Mouse (Mus musculus): ENCODE data around the gene Elmo1.

The Elmo1 gene

DNA sequence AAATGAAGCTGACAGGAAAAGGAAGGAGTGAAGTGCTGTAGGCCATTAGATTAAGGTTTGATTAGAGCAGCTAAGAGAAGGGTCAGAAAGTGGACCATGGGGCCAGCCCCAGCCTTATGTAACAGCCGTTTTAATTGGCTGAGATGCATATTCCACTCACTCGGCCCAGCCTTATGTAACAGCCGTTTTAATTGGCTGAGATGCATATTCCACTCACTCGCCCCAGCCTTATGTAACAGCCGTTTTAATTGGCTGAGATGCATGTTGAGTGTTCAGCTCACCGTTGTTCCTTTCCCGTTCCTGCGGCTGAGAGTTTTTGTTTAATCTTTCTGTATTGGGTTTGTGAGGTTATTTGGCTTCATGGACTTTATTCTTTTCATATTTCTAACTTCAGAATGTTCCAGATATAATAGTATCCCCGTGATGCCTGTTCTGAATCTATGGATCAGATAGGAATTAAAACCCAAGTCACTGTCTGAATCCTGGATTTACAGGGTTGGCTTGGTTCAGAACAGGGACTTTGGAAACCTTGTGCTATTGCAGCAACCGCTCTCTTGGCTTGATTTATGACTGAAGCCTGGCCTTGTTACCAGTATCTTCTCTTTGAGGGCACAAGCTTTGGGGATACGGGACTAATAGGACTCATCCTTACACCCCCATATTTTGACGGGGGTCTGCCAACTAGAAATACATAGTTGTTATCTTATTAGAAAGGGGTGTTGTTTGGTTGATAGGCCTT, 114.8 kb downstream of the Elmo1 start:
- no peak for DNase-seq (ENCODE audit: low read depth, low spot score)

DNA sequence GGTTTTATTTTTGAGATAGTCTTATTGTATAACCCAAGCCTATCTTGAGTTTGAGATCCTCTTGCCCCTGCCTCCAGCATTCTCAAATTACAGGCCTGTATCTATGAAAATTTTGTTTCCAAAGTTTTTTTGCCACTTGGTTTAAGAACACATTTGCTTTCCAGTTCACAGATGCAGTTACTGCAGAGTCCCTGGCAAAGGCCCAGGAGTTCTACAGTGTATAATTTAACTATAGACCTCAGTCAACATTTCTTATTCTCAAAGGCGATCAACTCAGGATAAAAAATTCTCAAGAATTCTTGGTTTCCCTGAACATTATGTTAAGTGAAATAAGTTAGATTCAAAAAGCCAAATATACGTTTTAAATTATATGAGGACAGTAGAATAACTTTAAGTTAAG, 115.3 kb downstream of the Elmo1 start:
- no peak for DNase-seq (ENCODE audit: low read depth, low spot score)

DNA sequence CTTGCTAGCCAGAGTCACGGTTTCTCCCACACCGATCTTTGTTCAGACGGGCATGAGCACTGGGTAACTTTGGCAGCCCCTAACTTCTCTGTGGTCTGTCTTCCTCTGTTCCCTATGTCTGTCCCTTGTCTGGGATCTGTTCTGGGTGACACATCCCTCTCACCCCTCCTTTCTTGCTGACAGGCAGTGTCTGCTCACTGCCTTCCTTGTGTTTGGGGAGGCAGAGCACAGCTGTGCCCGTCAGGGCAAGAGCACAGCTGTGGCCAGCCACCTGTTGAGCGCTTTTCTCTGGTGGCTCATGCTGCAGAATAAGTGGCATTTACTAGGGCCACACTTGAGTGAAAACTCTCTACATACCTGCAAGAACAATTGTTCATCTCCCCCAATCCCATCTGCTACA, 116.7 kb downstream of the Elmo1 start:
- no peak for DNase-seq (ENCODE audit: low read depth, low spot score)

DNA sequence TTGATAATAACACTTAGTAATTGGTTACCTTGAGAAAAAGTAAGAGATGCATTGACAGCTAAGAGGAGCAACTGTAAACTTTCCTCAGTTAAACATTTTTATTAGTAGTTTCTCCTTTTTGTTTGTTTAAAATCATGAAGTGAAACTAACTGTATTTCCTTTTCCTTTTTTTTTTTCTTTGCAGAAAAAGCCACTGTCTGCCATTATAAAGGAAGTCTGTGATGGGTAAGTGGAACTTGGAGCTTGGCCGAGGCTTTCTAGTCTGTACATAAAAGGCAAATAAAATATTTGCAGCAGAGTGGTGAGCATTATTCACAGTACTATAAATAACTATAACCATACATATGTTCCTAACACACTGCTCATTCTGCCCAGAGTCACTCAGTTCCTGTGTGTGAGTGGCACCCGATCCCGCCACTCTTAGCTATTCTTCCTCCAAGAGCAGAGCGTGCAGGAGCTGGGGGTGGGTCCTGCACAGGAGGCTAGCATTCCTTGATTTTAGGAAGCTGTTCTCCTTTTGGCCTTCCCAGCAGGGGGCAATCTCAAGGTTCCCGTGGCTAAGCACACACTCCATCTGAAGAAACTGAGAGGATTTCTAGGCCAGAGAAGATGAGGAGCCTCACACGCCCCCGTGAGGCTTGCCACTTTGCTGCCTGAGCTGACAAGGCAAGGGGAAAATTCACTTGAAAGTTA, 117.7 kb downstream of the Elmo1 start:
- DNase-seq (ENCODE audit: low read depth, low spot score): peak; percentile 10

DNA sequence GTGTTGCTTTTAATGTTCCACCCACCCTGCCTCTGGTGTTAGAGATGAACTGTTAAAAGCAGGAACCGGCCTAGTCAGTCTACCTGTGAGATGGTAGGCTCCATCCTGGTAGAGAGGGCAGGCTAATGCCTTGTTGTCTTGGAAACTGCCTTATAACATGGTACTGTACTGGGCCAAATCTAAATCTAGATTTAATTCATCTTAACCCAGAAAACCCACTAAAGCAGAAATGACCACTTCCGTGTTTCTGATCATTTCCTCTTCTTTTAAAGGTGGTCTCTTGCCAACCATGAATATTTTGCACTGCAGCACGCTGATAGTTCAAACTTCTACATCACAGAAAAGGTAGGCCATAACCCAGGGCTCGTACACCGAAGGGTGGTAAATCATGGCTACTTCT, 118.5 kb downstream of the Elmo1 start:
- no peak for DNase-seq (ENCODE audit: low read depth, low spot score)

DNA sequence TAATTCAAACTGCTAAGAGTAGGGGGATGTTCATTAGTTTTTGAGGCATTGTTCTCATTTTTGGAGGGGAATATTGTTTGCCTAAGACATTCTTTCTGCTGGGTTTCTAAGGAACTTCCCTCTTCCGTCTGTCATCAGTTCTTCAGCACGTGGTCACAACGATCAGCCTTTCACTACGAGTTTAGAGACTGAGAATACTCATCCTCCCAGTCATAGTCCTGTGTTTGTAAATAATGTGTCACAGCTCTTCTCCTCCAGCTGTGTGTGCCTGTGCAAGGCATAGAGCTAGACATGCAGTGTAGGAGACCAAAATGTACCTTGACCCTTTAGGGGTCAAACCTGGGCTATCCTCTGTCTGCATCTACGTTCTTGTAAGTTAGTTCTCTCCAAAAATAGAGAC, 121.4 kb downstream of the Elmo1 start:
- DNase-seq (ENCODE audit: low read depth, low spot score): no peak

DNA sequence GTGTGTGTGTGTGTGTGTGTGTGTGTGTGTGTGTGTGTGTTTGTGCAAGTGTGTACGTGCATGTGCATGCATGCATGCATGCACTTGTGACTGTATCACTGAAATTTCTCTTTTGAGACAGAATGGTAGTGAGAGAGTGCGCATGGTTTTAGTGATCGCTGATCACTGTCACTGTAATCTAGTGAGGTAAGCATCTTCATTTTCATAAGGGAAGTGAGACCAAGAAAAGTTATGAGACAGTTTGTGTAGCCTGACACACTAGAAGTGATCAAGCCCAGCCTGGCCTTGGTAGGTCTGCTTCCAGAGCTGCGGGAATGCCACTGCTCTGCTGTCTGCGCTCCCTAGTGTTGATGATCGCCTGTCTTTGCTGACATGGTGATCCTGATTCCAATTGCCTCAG, 122.3 kb downstream of the Elmo1 start:
- DNase-seq (ENCODE audit: low read depth, low spot score): no peak

DNA sequence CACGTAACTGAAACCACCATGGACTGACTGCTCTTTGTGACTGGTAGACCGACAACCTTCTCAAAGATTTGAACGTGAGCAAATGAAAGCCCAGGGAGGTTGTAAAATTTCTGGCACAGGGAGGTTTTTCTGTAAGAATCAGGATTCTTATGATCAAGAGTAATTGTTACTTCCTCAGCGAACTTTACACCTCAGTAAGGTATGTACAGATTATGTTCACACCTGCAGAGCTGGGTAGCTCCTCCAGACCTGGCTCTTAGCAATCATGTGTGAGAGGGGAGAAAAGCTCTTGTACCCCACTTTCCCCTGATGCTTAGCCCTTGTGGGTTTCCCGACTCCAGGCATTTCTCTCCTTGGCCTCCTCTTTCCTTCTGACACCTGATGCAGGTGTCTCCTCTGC, 123.5 kb downstream of the Elmo1 start:
- no peak for DNase-seq (ENCODE audit: low read depth, low spot score)

DNA sequence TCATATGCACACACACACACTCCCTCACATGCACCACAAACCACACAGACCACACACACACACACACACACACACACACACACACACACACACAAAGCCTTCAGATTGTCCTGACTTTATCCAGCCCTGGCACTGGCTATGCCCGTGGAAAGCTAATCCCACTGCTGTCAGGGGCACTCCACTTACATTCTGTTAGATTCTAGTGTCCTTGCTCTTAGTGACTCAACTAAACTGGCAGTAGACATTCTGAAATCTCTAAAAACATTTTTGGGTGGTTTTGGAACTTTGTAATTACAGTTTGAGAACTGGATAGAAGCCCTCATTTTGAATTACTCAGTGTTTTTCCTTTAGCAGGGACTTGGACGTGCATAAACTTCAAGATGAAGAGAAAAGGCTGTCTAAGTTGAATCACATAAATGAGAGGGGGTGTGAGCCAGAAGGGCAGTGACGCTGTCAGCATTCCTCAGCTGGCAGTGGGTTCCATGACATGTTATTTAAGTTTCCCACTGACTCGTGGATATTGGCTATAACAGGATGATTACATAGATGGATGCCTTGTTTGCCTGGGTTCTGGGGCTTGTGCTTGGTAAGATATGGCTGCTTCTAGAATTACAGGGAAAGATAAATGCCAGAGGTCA, 127.2 kb downstream of the Elmo1 start:
- no peak for DNase-seq (ENCODE audit: low read depth, low spot score)

DNA sequence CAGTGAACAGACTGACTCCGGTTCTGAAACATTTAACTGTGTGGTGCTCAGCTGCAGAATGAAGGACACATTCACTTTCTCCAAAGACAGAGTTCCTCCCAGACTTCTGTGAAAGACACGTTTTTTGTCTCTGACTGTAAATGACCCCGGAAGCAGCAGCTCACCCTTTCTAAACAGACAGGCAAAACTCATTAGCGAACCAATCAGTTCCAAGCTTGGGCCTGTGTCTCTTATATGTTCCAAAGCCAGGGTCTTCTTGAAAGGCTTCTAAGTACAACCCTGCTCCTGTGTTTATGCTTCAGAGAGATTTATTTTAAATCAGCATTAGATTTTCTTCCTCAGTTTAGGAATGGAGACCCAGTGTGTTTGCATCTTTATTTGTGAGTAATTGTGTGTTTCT, 127.7 kb downstream of the Elmo1 start:
- DNase-seq (ENCODE audit: low read depth, low spot score): no peak

DNA sequence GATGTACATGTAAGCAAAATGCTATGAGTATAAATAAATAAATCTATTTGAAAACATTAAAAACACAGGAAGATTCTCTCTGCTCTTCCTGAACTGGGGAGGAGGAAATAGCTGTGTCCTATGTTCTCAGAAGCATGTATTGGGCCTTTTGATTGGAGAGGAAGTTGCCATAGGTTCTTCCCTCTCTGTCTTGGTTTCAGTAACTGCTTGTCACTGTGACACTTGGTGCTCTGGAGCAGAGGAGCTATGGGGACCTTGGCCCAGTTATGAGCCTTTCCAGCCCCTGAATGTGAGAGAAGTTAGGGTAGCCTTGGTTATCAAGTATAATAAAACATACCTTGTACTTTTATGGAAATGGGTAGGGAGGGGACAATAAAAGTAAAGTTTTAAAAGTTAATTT, 130.0 kb downstream of the Elmo1 start:
- DNase-seq (ENCODE audit: low read depth, low spot score): no peak

DNA sequence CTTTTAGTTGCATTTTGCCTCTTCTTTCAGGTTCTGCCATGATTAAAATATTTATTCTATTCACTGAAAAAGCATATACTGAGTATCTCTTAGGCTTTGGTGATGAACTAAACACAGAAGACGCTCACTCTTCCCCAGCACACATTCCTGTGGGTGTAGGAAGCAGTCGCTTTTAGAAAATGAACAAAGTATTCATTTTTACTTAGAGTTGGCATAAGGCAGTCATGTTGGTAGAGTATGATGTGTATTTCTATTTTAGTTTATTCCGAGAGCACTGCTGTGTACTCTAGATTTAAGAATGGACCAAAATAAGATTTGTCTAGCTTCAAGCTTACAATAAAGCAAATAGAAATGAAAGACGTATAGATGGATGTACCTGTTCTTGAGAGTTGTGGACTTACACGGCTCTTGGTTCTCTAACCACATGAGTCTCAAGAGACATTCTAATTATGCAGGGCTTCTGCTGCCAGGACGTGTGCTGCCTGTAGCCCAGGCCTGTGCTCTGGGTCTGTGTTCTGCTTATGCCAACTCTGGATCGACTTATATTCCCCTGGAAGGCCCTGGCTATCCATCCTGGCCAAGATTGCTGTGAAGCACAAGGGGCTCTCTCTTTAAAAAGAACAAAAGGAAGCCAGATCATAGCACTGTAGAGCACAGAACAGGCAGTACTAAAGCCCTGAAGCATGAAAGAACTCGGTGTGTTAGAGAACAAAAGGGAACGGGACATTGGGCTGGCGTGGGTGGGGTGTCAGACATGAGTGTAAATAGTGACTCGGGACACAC, 137.7 kb downstream of the Elmo1 start:
- DNase-seq (ENCODE audit: low read depth, low spot score): no peak

DNA sequence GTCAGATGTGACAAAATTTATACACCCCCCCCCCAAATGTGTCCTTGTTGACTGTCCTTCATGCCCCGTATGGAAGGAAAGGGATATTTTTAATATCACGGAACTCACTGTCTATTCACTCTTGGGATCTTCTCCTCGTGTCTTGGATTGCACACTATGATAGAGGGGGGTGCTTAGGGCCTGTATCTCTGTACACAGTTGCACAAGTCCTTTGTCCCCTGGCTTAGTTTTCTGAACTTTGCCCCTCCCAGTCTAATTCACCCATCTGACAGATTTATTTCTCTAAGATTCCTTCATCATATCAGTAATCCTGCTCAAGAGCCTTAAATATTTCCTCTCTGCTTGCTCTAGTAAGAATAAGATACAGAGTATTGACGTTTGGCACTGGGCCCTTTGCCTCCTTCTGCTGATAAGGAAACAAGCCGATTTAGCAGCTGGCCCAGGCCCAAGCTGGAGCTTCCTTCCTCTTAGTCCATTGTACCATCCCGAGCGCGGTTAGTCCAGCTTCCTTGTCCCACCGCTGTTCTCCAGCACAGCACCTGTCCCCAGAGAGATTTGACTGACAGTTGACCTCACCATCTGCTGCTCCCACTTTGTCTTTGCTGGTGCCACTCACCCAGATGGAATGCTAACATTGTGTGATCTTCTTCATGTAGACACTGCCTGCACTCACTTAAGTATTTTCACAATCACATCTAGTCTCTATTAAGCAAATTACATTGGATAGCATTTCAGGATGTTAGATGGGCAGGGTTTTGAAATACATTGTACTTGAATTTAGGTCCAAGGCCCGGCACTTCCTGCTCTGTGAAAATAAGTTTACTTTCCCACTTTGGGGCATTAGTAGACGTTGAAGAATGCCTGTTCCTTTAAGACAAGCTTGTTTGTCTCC, 141.7 kb downstream of the Elmo1 start:
- no peak for DNase-seq (ENCODE audit: low read depth, low spot score)

DNA sequence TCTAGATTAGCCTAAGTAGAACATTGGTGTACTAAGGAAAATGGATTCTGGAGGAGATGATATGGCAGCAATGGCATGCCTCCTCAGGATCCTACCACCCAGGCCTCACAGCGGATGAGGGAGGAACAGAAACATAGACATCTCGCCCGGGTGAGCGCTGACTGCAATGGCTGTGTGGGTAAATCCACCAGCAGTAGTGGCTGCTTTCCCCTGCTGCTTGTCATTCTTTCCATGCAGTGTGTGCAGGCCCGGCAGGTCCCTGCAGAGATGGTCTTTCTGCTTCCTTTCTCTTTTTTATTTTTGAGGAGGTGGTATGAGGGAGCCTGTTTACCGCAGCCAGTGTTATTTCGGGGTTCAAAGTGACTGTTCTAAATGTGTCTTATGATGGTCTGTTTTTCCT, 143.3 kb downstream of the Elmo1 start:
- peak; percentile 31 for DNase-seq (ENCODE audit: low read depth, low spot score)

DNA sequence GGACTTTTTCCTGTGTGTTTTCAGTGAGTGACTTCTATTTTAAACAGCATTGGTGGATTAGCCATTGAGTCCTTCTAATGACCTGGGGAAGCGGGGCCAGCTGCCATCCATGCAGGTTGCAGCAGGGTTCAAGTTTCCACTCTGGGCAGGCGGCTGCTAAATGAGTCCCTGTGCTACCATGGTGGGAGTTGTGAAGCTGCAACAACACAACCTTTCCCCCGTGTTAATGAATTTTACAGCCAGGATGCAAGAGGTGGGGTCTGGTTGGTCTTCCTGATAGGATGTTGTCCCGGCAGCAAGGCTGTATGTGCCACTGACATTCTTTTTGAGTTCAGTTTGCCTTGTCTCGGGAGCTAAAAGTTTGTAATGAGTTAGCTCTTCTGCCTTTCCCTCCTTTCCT, 147.2 kb downstream of the Elmo1 start:
- no peak for DNase-seq (ENCODE audit: low read depth, low spot score)

DNA sequence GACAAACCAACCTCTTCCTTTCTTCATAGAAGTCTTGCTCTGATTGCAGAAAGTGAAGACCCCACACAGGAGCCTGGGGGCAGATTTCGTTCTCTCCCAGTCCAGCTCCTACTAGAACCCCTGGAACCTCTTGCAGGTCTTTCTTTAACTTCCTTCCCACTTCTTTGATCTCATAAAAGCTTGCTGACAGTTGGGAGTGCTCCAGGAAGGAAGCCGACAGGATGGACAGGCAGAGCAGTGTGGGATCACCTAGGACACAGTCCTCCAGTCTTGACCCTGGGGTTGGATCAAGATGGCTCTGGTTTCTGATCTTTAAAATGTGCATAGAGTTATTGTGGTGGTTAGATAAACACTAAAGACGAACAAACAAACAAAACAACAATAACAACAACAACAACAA, 147.8 kb downstream of the Elmo1 start:
- no peak for DNase-seq (ENCODE audit: low read depth, low spot score)

DNA sequence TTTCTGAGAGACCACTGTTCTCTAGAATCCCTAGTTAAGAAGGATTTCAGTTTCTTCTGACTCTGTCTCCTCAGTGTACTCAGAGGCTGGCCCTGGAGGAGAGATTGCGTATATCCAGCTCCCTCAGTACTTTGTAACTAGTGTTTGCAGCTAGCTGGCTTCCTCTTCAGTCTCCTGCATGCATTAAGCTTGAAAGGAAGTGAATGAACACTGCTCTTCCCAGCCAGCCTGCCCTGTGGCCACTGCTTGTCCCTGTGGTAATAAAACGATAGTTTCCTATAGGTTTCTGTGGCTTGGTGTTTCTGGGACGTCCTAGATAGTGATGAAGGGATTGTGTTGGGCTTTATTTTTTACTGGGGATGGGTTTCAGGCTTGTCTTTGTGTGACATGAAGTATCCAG, 148.3 kb downstream of the Elmo1 start:
- no peak for DNase-seq (ENCODE audit: low read depth, low spot score)

DNA sequence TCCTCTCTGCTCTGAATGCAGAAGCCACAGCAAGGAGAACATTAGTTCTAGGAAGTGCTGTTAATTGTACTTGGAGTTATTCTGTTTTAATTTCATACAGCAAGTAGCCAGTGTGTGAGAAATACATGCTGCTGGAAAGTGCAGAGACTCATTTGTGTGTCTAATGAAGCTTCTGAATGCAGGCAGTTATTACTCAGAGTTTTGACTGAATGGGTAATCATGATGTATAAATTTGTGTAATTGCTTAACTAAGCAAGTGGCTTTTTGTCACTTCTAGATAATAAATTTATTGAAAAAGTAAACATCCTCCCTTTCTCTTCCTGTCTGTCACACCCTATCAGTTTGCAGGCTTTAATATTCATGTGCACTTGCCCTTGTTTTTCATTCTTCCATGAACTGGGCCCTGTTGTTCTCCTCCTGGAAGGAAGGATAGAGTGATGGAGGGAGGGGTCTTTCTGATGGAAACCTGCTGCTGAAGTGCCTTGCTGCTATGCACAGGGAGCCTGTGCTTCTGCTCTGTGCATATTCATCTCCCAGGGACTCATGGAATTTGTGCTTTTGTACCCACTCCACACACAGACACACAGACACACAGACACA, 159.8 kb downstream of the Elmo1 start:
- no peak for DNase-seq (ENCODE audit: low read depth, low spot score)

DNA sequence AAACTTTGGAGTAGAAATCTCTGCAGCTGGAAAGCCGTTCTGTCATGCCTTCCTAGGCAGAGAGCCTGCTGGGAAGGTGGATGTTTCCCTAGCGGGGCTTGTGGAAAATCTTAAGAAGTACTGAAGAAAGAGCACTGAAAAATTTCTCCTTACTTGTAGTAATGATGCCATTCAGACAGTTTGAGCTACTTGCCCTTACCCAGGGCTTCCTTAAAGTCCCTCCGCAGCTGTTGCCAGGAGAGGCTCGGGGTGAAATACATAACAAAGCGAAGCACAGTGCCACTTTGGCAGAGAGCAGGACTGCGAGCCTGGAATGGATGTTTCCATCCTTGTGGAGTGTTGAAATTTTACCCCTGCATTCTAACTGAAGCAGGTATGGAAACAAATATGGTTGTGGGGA, 164.5 kb downstream of the Elmo1 start:
- DNase-seq (ENCODE audit: low read depth, low spot score): no peak

DNA sequence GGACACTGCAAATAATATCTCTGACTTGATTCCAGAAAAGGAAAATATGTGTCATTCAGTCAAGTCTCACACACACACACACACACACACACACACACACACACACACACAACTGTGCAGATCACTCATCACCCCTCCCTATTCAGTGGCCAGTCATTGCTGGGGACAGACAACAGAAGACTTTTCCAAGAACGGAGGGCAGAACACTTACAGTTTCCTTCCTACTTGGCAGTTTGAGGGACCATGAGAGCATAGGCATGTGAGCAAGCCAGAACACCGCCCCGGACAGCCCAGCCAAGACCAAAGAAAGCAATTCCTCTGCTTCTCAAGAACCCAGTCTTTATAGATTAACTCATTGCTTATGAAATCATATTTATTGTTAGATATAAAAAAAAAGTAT, 165.0 kb downstream of the Elmo1 start:
- no peak for DNase-seq (ENCODE audit: low read depth, low spot score)

DNA sequence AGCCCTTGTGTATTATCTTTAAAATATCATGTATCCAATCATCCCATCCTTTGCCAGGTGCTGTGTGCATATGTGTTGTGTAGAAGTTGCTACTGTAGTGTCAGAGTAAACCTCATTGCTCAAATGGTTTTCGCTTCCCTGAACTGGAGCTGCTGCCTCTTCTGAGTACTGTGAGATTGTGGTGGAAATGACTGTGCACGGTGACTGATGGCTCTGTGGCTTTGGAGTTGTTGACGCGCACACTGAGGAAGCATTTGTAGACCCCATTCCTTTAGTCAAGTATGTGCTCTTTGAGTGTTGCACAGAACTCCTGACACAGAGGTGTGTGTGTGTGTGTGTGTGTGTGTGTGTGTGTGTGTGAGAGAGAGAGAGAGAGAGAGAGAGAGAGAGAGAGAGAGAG, 166.2 kb downstream of the Elmo1 start:
- no peak for DNase-seq (ENCODE audit: low read depth, low spot score)
